Mouse (Mus musculus) small intestine, adult 2 months (tissue): ENCODE data around the gene Bhlhe40.

ENCODE experiments used
- CTCF ChIP-seq: fragments of 200-500 bp; IDR thresholded peaks from 2 replicates; pipeline ENCODE4 v1.5.1; 2012; ENCODE audit warnings: low read depth, mild to moderate bottlenecking, control low read depth, inconsistent platforms, low read length, moderate library complexity, mixed read lengths; ENCODE audit not compliant: insufficient replicate concordance, insufficient read length; ENCODE audit errors: extremely low read depth
- POLR2A ChIP-seq: fragments of 200-500 bp; IDR thresholded peaks from 2 replicates; pipeline ENCODE4 v1.6.1; 2012; ENCODE audit warnings: low read depth, mild to moderate bottlenecking, control low read depth, inconsistent platforms, low read length, moderate library complexity

GRCm38 (mm10) chr6:108704316-108705080 lies 44.1 kb downstream of the Bhlhe40 start:
- no peak for TF ChIP-seq CTCF
- no peak for TF ChIP-seq POLR2A
